ENCODE assay signal across 22 mouse cellular contexts in genomic region chr3:84926140-84926539, GRCm38 (mm10).
DNase-seq lines count a peak whose midpoint lies in the region; ATAC-seq lines count a peak whose summit lies in the region.
"Had no signal": no experiment of that assay in that cellular context is flagged by ENCODE, and none has a peak within 500 bp of the region (broad histone marks: within the 10 kb centered on the region; RNA-seq: fewer than 3 reads in every experiment).

No protein-coding gene starts in this region.

- peak overlapping the region; percentile 34; the same call in 1 of the 2 replicates for H3K9ac ChIP-seq in heart, embryonic 11.5 days (ENCODE audit: low read depth, low read length)
- no peak overlapping the region for H3K9ac ChIP-seq in heart, embryonic 16.5 days (ENCODE audit: low read length)
- H3K9ac ChIP-seq: forebrain, postnatal 0 days; limb, embryonic 12.5 days; liver, embryonic 12.5 days had no signal

- WGBS in heart, embryonic 11.5 days (ENCODE audit: insufficient replicate concordance) = 83% methylated on average over 5 of the region's 5 CpGs
- WGBS in heart, embryonic 16.5 days = 77% methylated on average over 5 of the region's 5 CpGs

- H3K4me2 ChIP-seq in heart, embryonic 11.5 days = peak overlapping the region; percentile 33
- peak overlapping the region; percentile 48 for H3K4me2 ChIP-seq in heart, embryonic 16.5 days (ENCODE audit: low read depth, low read length)
- H3K4me2 ChIP-seq: limb, embryonic 12.5 days; liver, embryonic 12.5 days; midbrain, embryonic 11.5 days had no signal

- no peaks in the 10 kb centered on the region for H3K27me3 ChIP-seq in heart, embryonic 11.5 days (ENCODE audit: control insufficient read depth, insufficient read depth, low read length)
- H3K27me3 ChIP-seq in heart, embryonic 16.5 days (ENCODE audit: control insufficient read depth, insufficient read depth, low read length) = no peaks in the 10 kb centered on the region
- H3K27me3 ChIP-seq: CH12.LX; limb, embryonic 12.5 days; liver, embryonic 12.5 days; Patski had no signal

- H3K27ac ChIP-seq in heart, embryonic 11.5 days (ENCODE audit: low read depth, low read length) = no peak overlapping the region
- peak overlapping the region; percentile 69 for H3K27ac ChIP-seq in heart, embryonic 16.5 days (ENCODE audit: low read length)
- H3K27ac ChIP-seq: forebrain, embryonic 10.5 days; hindbrain, postnatal 0 days; limb, embryonic 12.5 days; liver, embryonic 12.5 days; stomach, postnatal 0 days had no signal

- DNase-seq in heart, adult 11 months = no peak
- peak; percentile 33 for DNase-seq in kidney, adult 11 months
- no peak for DNase-seq in kidney, postnatal 4 days
- DNase-seq in kidney, postnatal 10 days = peak; percentile 14
- DNase-seq in embryo, embryonic 10.5 days (ENCODE audit: low spot score) = no peak
- DNase-seq: adrenal gland, postnatal 36 days; B cell, adult 2 months; cerebellum, adult 9-10 months; forebrain, postnatal 0 days; lung, adult 2 months; lung, postnatal 14 days had no signal

- no peaks in the 10 kb centered on the region for H3K36me3 ChIP-seq in heart, embryonic 11.5 days (ENCODE audit: control insufficient read depth, insufficient read depth, low read length)
- no peaks in the 10 kb centered on the region for H3K36me3 ChIP-seq in heart, embryonic 16.5 days (ENCODE audit: control insufficient read depth, insufficient read depth)
- H3K36me3 ChIP-seq: forebrain, embryonic 10.5 days; limb, embryonic 12.5 days; liver, embryonic 12.5 days had no signal

- H3K4me1 ChIP-seq in heart, embryonic 11.5 days (ENCODE audit: control insufficient read depth, insufficient read depth, low read length) = 0 out of 2 replicates have a peak, but pooled peaks cover 3% of the 10 kb centered on the region
- peaks cover 9% of the 10 kb centered on the region; the same call in 1 of the 2 replicates for H3K4me1 ChIP-seq in heart, embryonic 16.5 days (ENCODE audit: control insufficient read depth, insufficient read depth, low read length)
- H3K4me1 ChIP-seq: limb, embryonic 12.5 days had no signal

- no peaks in the 10 kb centered on the region for H3K9me3 ChIP-seq in heart, embryonic 11.5 days (replicated peaks; ENCODE audit: control insufficient read depth, low read length)
- no peaks in the 10 kb centered on the region for H3K9me3 ChIP-seq in heart, embryonic 16.5 days (replicated peaks; ENCODE audit: control insufficient read depth, low read length)
- H3K9me3 ChIP-seq: forebrain, embryonic 10.5 days; G1E; limb, embryonic 12.5 days; liver, embryonic 12.5 days had no signal

- no peak for ATAC-seq in heart, embryonic 11.5 days (replicated peaks; ENCODE audit: insufficient number of reproducible peaks, low FRiP score, low TSS enrichment)
- no peak for ATAC-seq in heart, embryonic 16.5 days (replicated peaks; ENCODE audit: extremely low read depth, insufficient read depth, low FRiP score)
- ATAC-seq: forebrain, postnatal 0 days; hindbrain, postnatal 0 days; liver, embryonic 12.5 days; Patski had no signal

- H3K4me3 ChIP-seq in heart, embryonic 11.5 days (ENCODE audit: low read depth, low read length) = no peak overlapping the region
- peak overlapping the region; percentile 36 for H3K4me3 ChIP-seq in heart, embryonic 16.5 days (ENCODE audit: low read length)
- H3K4me3 ChIP-seq: forebrain, embryonic 10.5 days; limb, embryonic 12.5 days; liver, embryonic 12.5 days had no signal

Comparison
In these comparisons a context has a peak if more than half of its experiments do, and no peak if none do; other contexts are left out.
1. DNase-seq: peak in kidney, adult 11 months (single experiment) and kidney, postnatal 10 days (single experiment); none in heart, adult 11 months (single experiment), kidney, postnatal 4 days (0 of 2) and embryo, embryonic 10.5 days (single experiment).